9 mouse cellular contexts compared by ENCODE assay signal in the genomic region with DNA sequence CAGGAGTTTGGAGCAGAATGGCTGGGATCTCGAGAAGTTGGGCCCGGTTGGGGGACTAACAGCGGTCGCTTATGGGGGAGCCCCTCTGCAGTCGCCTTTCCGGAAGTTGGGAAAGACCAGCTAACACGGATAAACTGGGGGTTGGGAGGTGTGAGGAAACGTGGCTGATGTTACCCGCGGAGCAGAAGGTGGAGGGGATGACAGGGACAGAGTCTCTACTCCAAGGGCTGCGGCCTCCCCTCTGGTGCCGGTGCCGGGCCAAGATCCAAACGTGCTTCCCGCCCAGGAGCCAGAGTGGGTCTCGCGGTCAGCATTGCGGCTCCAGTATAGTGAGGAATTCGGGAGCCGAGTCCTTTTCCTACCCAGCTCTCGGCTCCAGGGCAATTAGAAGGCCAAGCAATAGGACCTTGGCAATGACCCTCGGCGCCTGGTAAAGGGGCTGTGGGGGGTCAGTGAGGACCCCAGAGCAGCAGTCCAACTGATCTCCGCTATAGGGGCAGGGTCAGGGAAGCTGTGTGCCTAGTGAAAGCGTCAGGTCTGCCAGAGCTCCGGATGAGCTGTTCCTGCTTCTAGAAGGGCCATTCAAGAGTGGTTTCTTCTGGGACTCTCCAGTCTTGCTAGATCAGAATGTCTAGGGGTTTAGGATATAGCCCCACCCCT. TPM values are rescaled to one million over a fixed set of nuclear protein-coding genes. Genes with fewer than 3 reads are reported as not detected.
DNase-seq lines count a peak whose midpoint lies in the region; ATAC-seq and TF ChIP-seq lines count a peak whose summit lies in the region.
"Had no signal": no experiment of that assay in that cellular context is flagged by ENCODE, and none has a peak within 500 bp of the region (broad histone marks: within the 10 kb centered on the region; RNA-seq: fewer than 3 reads in every experiment).

No protein-coding gene starts in this region.

- H3K4me1 ChIP-seq in lung, embryonic 14.5 days (ENCODE audit: insufficient read depth) = no peaks in the 10 kb centered on the region
- no peaks in the 10 kb centered on the region for H3K4me1 ChIP-seq in lung, adult 2 months (ENCODE audit: control insufficient read depth, insufficient read depth, low read length)
- peaks cover 36% of the 10 kb centered on the region for H3K4me1 ChIP-seq in forebrain, embryonic 12.5 days
- H3K4me1 ChIP-seq in intestine, embryonic 15.5 days (replicated peaks) = peaks cover 18% of the 10 kb centered on the region
- peaks cover 23% of the 10 kb centered on the region for H3K4me1 ChIP-seq in neural tube, embryonic 12.5 days
- peaks cover 9% of the 10 kb centered on the region for H3K4me1 ChIP-seq in kidney, adult 2 months (ENCODE audit: control insufficient read depth, insufficient read depth, low read length)

- H3K4me2 ChIP-seq in lung, embryonic 14.5 days = peak overlapping the region; percentile 83
- H3K4me2 ChIP-seq in forebrain, embryonic 12.5 days = peak overlapping the region; percentile 90
- peak overlapping the region; percentile 92 for H3K4me2 ChIP-seq in intestine, embryonic 15.5 days (replicated peaks)
- peak overlapping the region; percentile 92 for H3K4me2 ChIP-seq in neural tube, embryonic 12.5 days (replicated peaks)

- DNase-seq in lung, embryonic 14.5 days = peak; percentile 2
- no peak for DNase-seq in lung, adult 2 months
- no peak for DNase-seq in embryo, embryonic 11 days
- no peak for DNase-seq in kidney, adult 2 months

- 2% methylated on average over 26 of the region's 26 CpGs for WGBS in lung, embryonic 14.5 days
- WGBS in lung, adult 2 months = 4% methylated on average over 26 of the region's 26 CpGs
- WGBS in forebrain, embryonic 12.5 days = 1% methylated on average over 26 of the region's 26 CpGs
- WGBS in intestine, embryonic 15.5 days = 3% methylated on average over 26 of the region's 26 CpGs
- 2% methylated on average over 26 of the region's 26 CpGs for WGBS in neural tube, embryonic 12.5 days
- WGBS in kidney, adult 2 months = 11% methylated on average over 26 of the region's 26 CpGs

- no peak overlapping the region for H3K27ac ChIP-seq in lung, embryonic 14.5 days (ENCODE audit: low read depth)
- H3K27ac ChIP-seq in forebrain, embryonic 12.5 days = no peak overlapping the region
- no peak overlapping the region for H3K27ac ChIP-seq in intestine, embryonic 15.5 days
- H3K27ac ChIP-seq in neural tube, embryonic 12.5 days = no peak overlapping the region
- no peak overlapping the region for H3K27ac ChIP-seq in kidney, adult 2 months (ENCODE audit: insufficient read depth, low read depth, low read length)

- TF ChIP-seq CTCF in lung, embryonic 14.5 days (IDR thresholded peaks at IDR 0.05; ENCODE audit: low read depth) = no peak
- TF ChIP-seq CTCF in lung, adult 2 months (IDR thresholded peaks at IDR 0.05; ENCODE audit: insufficient read depth, low read length) = no peak
- no peak for TF ChIP-seq CTCF in kidney, adult 2 months (conservative IDR thresholded peaks at IDR 0.05; ENCODE audit: insufficient read depth, insufficient read length, low read depth, low read length)

- no peak for ATAC-seq in lung, embryonic 14.5 days (ENCODE audit: insufficient read depth)
- no peak for ATAC-seq in forebrain, embryonic 12.5 days (ENCODE audit: low FRiP score)
- no peak for ATAC-seq in intestine, embryonic 15.5 days
- no peak for ATAC-seq in neural tube, embryonic 12.5 days (ENCODE audit: low FRiP score, low read depth)
- no peak for ATAC-seq in activated CD4-positive, CD25-positive, alpha-beta regulatory T cell, adult 4 months

- no peak for TF ChIP-seq POLR2A in lung, adult 2 months (IDR thresholded peaks at IDR 0.05; ENCODE audit: borderline replicate concordance, extremely low read depth, low read depth, low read length)
- TF ChIP-seq POLR2A in kidney, adult 2 months (IDR thresholded peaks at IDR 0.05; ENCODE audit: low read depth, low read length) = no peak

- peaks cover 75% of the 10 kb centered on the region for H3K27me3 ChIP-seq in lung, embryonic 14.5 days (ENCODE audit: insufficient read depth, low read length)
- H3K27me3 ChIP-seq in forebrain, embryonic 12.5 days = peaks cover 83% of the 10 kb centered on the region
- peaks cover 80% of the 10 kb centered on the region for H3K27me3 ChIP-seq in intestine, embryonic 15.5 days (replicated peaks)
- H3K27me3 ChIP-seq in neural tube, embryonic 12.5 days (replicated peaks) = peaks cover 70% of the 10 kb centered on the region
- peaks cover 6% of the 10 kb centered on the region; the same call in 1 of the 2 replicates for H3K27me3 ChIP-seq in kidney, adult 2 months (replicated peaks; ENCODE audit: control insufficient read depth, insufficient read depth, low read length)

- no peak overlapping the region for H3K9ac ChIP-seq in lung, embryonic 14.5 days
- peak overlapping the region; percentile 74 for H3K9ac ChIP-seq in forebrain, embryonic 12.5 days
- no peak overlapping the region for H3K9ac ChIP-seq in intestine, embryonic 15.5 days
- peak overlapping the region; percentile 68 for H3K9ac ChIP-seq in neural tube, embryonic 12.5 days

- no peaks in the 10 kb centered on the region for H3K36me3 ChIP-seq in lung, embryonic 14.5 days (ENCODE audit: insufficient read depth)
- H3K36me3 ChIP-seq in forebrain, embryonic 12.5 days (replicated peaks) = no peaks in the 10 kb centered on the region
- no peaks in the 10 kb centered on the region for H3K36me3 ChIP-seq in intestine, embryonic 15.5 days
- no peaks in the 10 kb centered on the region for H3K36me3 ChIP-seq in neural tube, embryonic 12.5 days
- H3K36me3 ChIP-seq in kidney, adult 2 months (ENCODE audit: control insufficient read depth, insufficient read depth, low read length) = no peaks in the 10 kb centered on the region

- H3K9me3 ChIP-seq in lung, embryonic 14.5 days (ENCODE audit: low read depth, low read length) = no peaks in the 10 kb centered on the region
- no peaks in the 10 kb centered on the region for H3K9me3 ChIP-seq in forebrain, embryonic 12.5 days
- no peaks in the 10 kb centered on the region for H3K9me3 ChIP-seq in intestine, embryonic 15.5 days
- H3K9me3 ChIP-seq in neural tube, embryonic 12.5 days = no peaks in the 10 kb centered on the region

- peak overlapping the region; percentile 49; the same call in 1 of the 2 replicates for H3K4me3 ChIP-seq in lung, embryonic 14.5 days (ENCODE audit: low read depth, low read length)
- no peak overlapping the region for H3K4me3 ChIP-seq in lung, adult 2 months (replicated peaks; ENCODE audit: extremely low read depth, low read depth, low read length)
- peak overlapping the region; percentile 68 for H3K4me3 ChIP-seq in forebrain, embryonic 12.5 days (replicated peaks)
- H3K4me3 ChIP-seq in intestine, embryonic 15.5 days (replicated peaks) = peak overlapping the region; percentile 52
- H3K4me3 ChIP-seq in neural tube, embryonic 12.5 days = peak overlapping the region; percentile 69
- H3K4me3 ChIP-seq in kidney, adult 2 months (ENCODE audit: insufficient read depth, low read depth, low read length) = no peak overlapping the region
- H3K4me3 ChIP-seq: myocyte had no signal

RNA-seq across cellular contexts. Expression of a gene that starts 1.4 kb away (rescaled TPM):
- 0.13 and 0.26 TPM in 2 replicates for polyA plus RNA-seq in lung, embryonic 14.5 days (2014; fragmentation: Nextera tagmentation; extraction: Ambion mirVana)
- 0.13 and 0.15 TPM in 2 replicates for polyA plus RNA-seq in lung, adult 2 months (2012; rRNA removed)
- polyA plus RNA-seq in forebrain, embryonic 12.5 days (2016; fragmentation: Nextera tagmentation; extraction: Ambion mirVana) = 0.90 and 1.5 TPM in 2 replicates
- polyA plus RNA-seq in intestine, embryonic 15.5 days (2015; fragmentation: Nextera tagmentation; extraction: Ambion mirVana) = 0.33 and 0.41 TPM in 2 replicates
- 2.0 and 2.4 TPM in 2 replicates for polyA plus RNA-seq in neural tube, embryonic 12.5 days (2016; fragmentation: Nextera tagmentation; extraction: Ambion mirVana)
- polyA plus RNA-seq in activated CD4-positive, CD25-positive, alpha-beta regulatory T cell, adult 4 months (2017; shearing (Covaris generic)) = not detected
- 1.3 and 1.4 TPM in 2 replicates for polyA plus RNA-seq in kidney, adult 2 months (2012; rRNA removed)
- polyA plus RNA-seq: myocyte had no signal

Comparison
In these comparisons a context has a peak if more than half of its experiments do, and no peak if none do; other contexts are left out.
1. H3K4me3 ChIP-seq: peak in lung, embryonic 14.5 days (single experiment), forebrain, embryonic 12.5 days (single experiment), intestine, embryonic 15.5 days (single experiment) and neural tube, embryonic 12.5 days (single experiment); none in lung, adult 2 months (single experiment) and kidney, adult 2 months (single experiment).
2. H3K9ac ChIP-seq: peak in forebrain, embryonic 12.5 days (single experiment) and neural tube, embryonic 12.5 days (single experiment); none in lung, embryonic 14.5 days (single experiment) and intestine, embryonic 15.5 days (single experiment).
3. Peak in every context shown above with its lines, with median percentiles within 50 percentile points of each other: H3K4me2 ChIP-seq.